Mouse (Mus musculus) embryonic facial prominence, embryonic 11.5 days (tissue): ENCODE measurements at regions not wholly inside any gene's neighbourhood (a gene's known extent, or its start where the extent isn't known, plus 50 kb on each side); places are given as distances from the start of the nearest gene placed in this dataset.

ENCODE experiments used
- ATAC-seq: fragments of 200-750 bp; cut with Nextera tagmentation; replicated peaks from 2 replicates; pipeline ENCODE4 v1.8.0; 2017; ENCODE audit warnings: low read depth; ENCODE audit not compliant: insufficient number of reproducible peaks, low FRiP score, low TSS enrichment
- DNase-seq: peaks from one replicate; pipeline ENCODE4 v3.0.0-alpha.2; 2015; ENCODE audit warnings: low spot score
- H3K27ac ChIP-seq: fragments of 300-500 bp; sonication (generic); replicated peaks from 2 replicates; pipeline ENCODE4 v1.5.1; 2014; ENCODE audit warnings: mild to moderate bottlenecking, low read depth, low read length, control low read depth
- H3K27me3 ChIP-seq: fragments of 300-500 bp; sonication (generic); 2 replicates; pipeline ENCODE4 v1.6.1; 2014; ENCODE audit warnings: mild to moderate bottlenecking, low read length, moderate library complexity, mixed read lengths; ENCODE audit not compliant: control insufficient read depth, insufficient read depth
- H3K36me3 ChIP-seq: fragments of 300-500 bp; sonication (generic); replicated peaks from 2 replicates; pipeline ENCODE4 v1.6.1; 2014; ENCODE audit warnings: low read depth, mild to moderate bottlenecking, low read length, moderate library complexity, mixed read lengths; ENCODE audit not compliant: control insufficient read depth, insufficient read depth
- H3K4me1 ChIP-seq: fragments of 300-500 bp; sonication (generic); 2 replicates; pipeline ENCODE4 v1.6.1; 2014; ENCODE audit warnings: low read length, mixed read lengths; ENCODE audit not compliant: control insufficient read depth, insufficient read depth
- H3K4me2 ChIP-seq: fragments of 300-500 bp; sonication (generic); 2 replicates; pipeline ENCODE4 v1.6.1; 2014; ENCODE audit warnings: low read depth, mild to moderate bottlenecking, control low read depth, low read length, moderate library complexity
- H3K4me3 ChIP-seq: fragments of 300-500 bp; sonication (generic); 2 replicates; pipeline ENCODE4 v1.5.1; 2014; ENCODE audit warnings: low read depth, low read length, control low read depth
- H3K9ac ChIP-seq: fragments of 300-500 bp; sonication (generic); replicated peaks from 2 replicates; pipeline ENCODE4 v1.6.1; 2014; ENCODE audit warnings: mild to moderate bottlenecking, control low read depth, low read length
- H3K9me3 ChIP-seq: fragments of 300-500 bp; sonication (generic); replicated peaks from 2 replicates; pipeline ENCODE4 v1.6.1; 2016; ENCODE audit warnings: mild to moderate bottlenecking, low read length, inconsistent platforms, mixed read lengths; ENCODE audit not compliant: control insufficient read depth
- WGBS: fragments of 180-500 bp; shearing (Covaris S2); extraction: QIAGEN DNeasy Blood & Tissue Kit; methylation state at CpG from one replicate; pipeline ENCODE4 v1.1.7; 2014; 5-methylcytosine and 5-hydroxymethylcytosine counted together

- DNase-seq (no peak), ATAC-seq (no peak)
- Histone ChIP-seq H3K4me3 (no peak overlapping the region), H3K36me3 (no peaks in the 10 kb centered on the region), H3K4me1 (no peaks in the 10 kb centered on the region), H3K27me3 (no peaks in the 10 kb centered on the region), H3K4me2 (no peak overlapping the region), H3K27ac (no peak overlapping the region), H3K9me3 (no peaks in the 10 kb centered on the region), H3K9ac (no peak overlapping the region)
- 57% methylated on average over 9 of the region's 9 CpGs for WGBS
Observed at GRCm38 (mm10) chr1:185572761-185573530, 118.3 kb downstream of the Slc30a10 start.

GRCm38 (mm10) chr1:185574978-185575377, 120.3 kb downstream of the Slc30a10 start:
- WGBS: 72% methylated on average over 4 of the region's 4 CpGs
- no peaks in the 10 kb centered on the region for H3K4me1 ChIP-seq
- H3K4me2 ChIP-seq: no peak overlapping the region
- DNase-seq (no peak), ATAC-seq (no peak)
- no peaks in the 10 kb centered on the region for H3K27me3 ChIP-seq
- H3K4me3 ChIP-seq: no peak overlapping the region
- H3K36me3 ChIP-seq: no peaks in the 10 kb centered on the region
- H3K27ac ChIP-seq: no peak overlapping the region
- no peaks in the 10 kb centered on the region for H3K9me3 ChIP-seq
- H3K9ac ChIP-seq: no peak overlapping the region

- no peak for DNase-seq
- 93% methylated on average over 1 of the region's 1 CpGs for WGBS
- Histone ChIP-seq H3K4me3 (no peak overlapping the region), H3K9ac (no peak overlapping the region), H3K4me1 (no peaks in the 10 kb centered on the region), H3K27ac (no peak overlapping the region), H3K4me2 (no peak overlapping the region), H3K27me3 (no peaks in the 10 kb centered on the region), H3K9me3 (no peaks in the 10 kb centered on the region), H3K36me3 (no peaks in the 10 kb centered on the region)
- no peak for ATAC-seq
Observed at GRCm38 (mm10) chr1:185579824-185580223, 125.2 kb downstream of the Slc30a10 start.

GRCm38 (mm10) chr1:185585191-185585870, 130.7 kb downstream of the Slc30a10 start:
- Histone ChIP-seq H3K9me3 (no peaks in the 10 kb centered on the region), H3K4me1 (no peaks in the 10 kb centered on the region), H3K4me2 (no peak overlapping the region), H3K27ac (no peak overlapping the region), H3K4me3 (no peak overlapping the region), H3K9ac (no peak overlapping the region), H3K27me3 (no peaks in the 10 kb centered on the region), H3K36me3 (no peaks in the 10 kb centered on the region)
- ATAC-seq (no peak), DNase-seq (no peak)
- 86% methylated on average over 6 of the region's 6 CpGs for WGBS

GRCm38 (mm10) chr1:185587671-185588347, 133.2 kb downstream of the Slc30a10 start:
- Histone ChIP-seq H3K27me3 (no peaks in the 10 kb centered on the region), H3K4me1 (no peaks in the 10 kb centered on the region), H3K4me3 (no peak overlapping the region), H3K4me2 (no peak overlapping the region), H3K9ac (no peak overlapping the region), H3K27ac (no peak overlapping the region), H3K9me3 (no peaks in the 10 kb centered on the region), H3K36me3 (no peaks in the 10 kb centered on the region)
- 82% methylated on average over 13 of the region's 13 CpGs for WGBS
- DNase-seq (no peak), ATAC-seq (no peak)

- no peak for DNase-seq
- no peak overlapping the region for H3K9ac ChIP-seq
- no peaks in the 10 kb centered on the region for H3K36me3 ChIP-seq
- H3K4me3 ChIP-seq: no peak overlapping the region
- 93% methylated on average over 4 of the region's 4 CpGs for WGBS
- no peaks in the 10 kb centered on the region for H3K4me1 ChIP-seq
- no peak for ATAC-seq
- H3K9me3 ChIP-seq: no peaks in the 10 kb centered on the region
- no peaks in the 10 kb centered on the region for H3K27me3 ChIP-seq
- H3K4me2 ChIP-seq: no peak overlapping the region
- H3K27ac ChIP-seq: no peak overlapping the region
Observed at GRCm38 (mm10) chr1:185588348-185588719, 133.7 kb downstream of the Slc30a10 start.

GRCm38 (mm10) chr1:185596815-185597214, 142.2 kb downstream of the Slc30a10 start:
- Histone ChIP-seq H3K36me3 (no peaks in the 10 kb centered on the region), H3K27me3 (no peaks in the 10 kb centered on the region), H3K4me1 (no peaks in the 10 kb centered on the region), H3K9me3 (no peaks in the 10 kb centered on the region), H3K9ac (no peak overlapping the region), H3K4me3 (no peak overlapping the region), H3K4me2 (no peak overlapping the region), H3K27ac (no peak overlapping the region)
- DNase-seq: no peak
- ATAC-seq: no peak
- 91% methylated on average over 5 of the region's 5 CpGs for WGBS

GRCm38 (mm10) chr1:185598514-185598913, 143.9 kb downstream of the Slc30a10 start:
- Histone ChIP-seq H3K27me3 (no peaks in the 10 kb centered on the region), H3K4me2 (no peak overlapping the region), H3K36me3 (no peaks in the 10 kb centered on the region), H3K9me3 (no peaks in the 10 kb centered on the region), H3K27ac (no peak overlapping the region), H3K4me3 (no peak overlapping the region), H3K9ac (no peak overlapping the region), H3K4me1 (no peaks in the 10 kb centered on the region)
- 90% methylated on average over 7 of the region's 7 CpGs for WGBS
- no peak for ATAC-seq
- no peak for DNase-seq
